In the genomic region with DNA sequence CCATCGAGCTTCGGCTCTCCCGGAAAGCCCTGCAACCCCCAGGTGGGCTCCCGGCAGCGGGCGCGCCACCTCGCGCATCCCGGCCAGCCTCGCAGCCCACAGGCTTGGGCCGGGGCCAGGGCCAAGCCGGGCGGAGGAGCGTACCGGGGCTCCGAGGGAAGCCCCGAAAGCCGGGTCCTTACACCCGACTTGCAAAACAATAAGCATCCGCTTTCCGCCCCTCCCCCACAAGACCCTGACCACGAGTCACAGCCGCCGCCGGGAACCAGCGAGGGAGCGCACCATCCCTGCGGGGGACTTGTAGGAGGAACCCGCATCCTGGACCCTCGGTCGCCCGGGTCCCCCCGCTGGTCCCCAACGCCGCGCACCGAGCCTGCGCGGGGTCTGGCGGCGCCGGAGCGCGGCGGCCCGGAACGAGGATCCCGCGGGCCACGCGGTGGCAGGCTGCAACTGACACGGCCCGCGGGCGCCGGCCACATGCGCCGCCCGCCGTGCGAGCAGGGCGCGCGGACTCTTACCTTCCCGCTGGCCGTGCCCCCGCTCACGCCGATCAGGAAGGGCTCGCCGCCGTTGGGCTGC, we compare ENCODE assay signal across 7 mouse cellular contexts. TPM values are rescaled to one million over a fixed set of nuclear protein-coding genes. Genes with fewer than 3 reads are reported as not detected.
DNase-seq lines count a peak whose midpoint lies in the region; ATAC-seq and TF ChIP-seq lines count a peak whose summit lies in the region.

No protein-coding gene starts in this region.

- no peaks in the 10 kb centered on the region for H3K36me3 ChIP-seq in ES-Bruce4 (ENCODE audit: control insufficient read depth, insufficient read depth, low read length, poor library complexity, severe bottlenecking)
- H3K36me3 ChIP-seq in embryonic facial prominence, embryonic 13.5 days, result no peaks in the 10 kb centered on the region; the same call in 1 of the 2 replicates

- H3K9ac ChIP-seq in ES-Bruce4 (ENCODE audit: low read depth, poor library complexity, severe bottlenecking), result peak overlapping the region; percentile 99
- H3K9ac ChIP-seq in embryonic facial prominence, embryonic 13.5 days, result peak overlapping the region; percentile 87

- peak overlapping the region; percentile 68 for H3K27ac ChIP-seq in ES-Bruce4 (ENCODE audit: insufficient read depth, low read length)
- peak overlapping the region; percentile 93 for H3K27ac ChIP-seq in embryonic facial prominence, embryonic 13.5 days

- DNase-seq in adrenal gland, postnatal 14 days, result peak; percentile 79
- peak; percentile 33 for DNase-seq in heart, postnatal 25 days (ENCODE audit: low spot score)
- peak; percentile 51 to 61 for DNase-seq in left cerebral cortex, postnatal 25 days (ENCODE audit: low spot score in 2 of 2)
- peak; percentile 32 for DNase-seq in right cerebral cortex, postnatal 36 days (ENCODE audit: low spot score in 2 of 2)

- H3K9me3 ChIP-seq in ES-Bruce4 (replicated peaks; ENCODE audit: control insufficient read depth, insufficient read depth, low read length, poor library complexity, severe bottlenecking), result no peaks in the 10 kb centered on the region
- no peaks in the 10 kb centered on the region for H3K9me3 ChIP-seq in embryonic facial prominence, embryonic 13.5 days

- peak overlapping the region; percentile 88 for H3K4me3 ChIP-seq in ES-Bruce4 (ENCODE audit: low read depth, low read length)
- H3K4me3 ChIP-seq in embryonic facial prominence, embryonic 13.5 days, result peak overlapping the region; percentile 86

- H3K4me2 ChIP-seq in embryonic facial prominence, embryonic 13.5 days, result peak overlapping the region; percentile 73

- no peak for TF ChIP-seq POLR2A in ES-Bruce4 (IDR thresholded peaks at IDR 0.05; ENCODE audit: insufficient read depth, low read length)

- H3K4me1 ChIP-seq in ES-Bruce4 (ENCODE audit: control insufficient read depth, insufficient read depth, low read length), result peaks cover 12% of the 10 kb centered on the region
- peaks cover 28% of the 10 kb centered on the region for H3K4me1 ChIP-seq in embryonic facial prominence, embryonic 13.5 days

- peak; percentile 45 for ATAC-seq in embryonic facial prominence, embryonic 13.5 days (ENCODE audit: insufficient number of reproducible peaks, insufficient read depth, low FRiP score, low TSS enrichment, low read depth)
- peak; percentile 10 for ATAC-seq in megakaryocyte progenitor cell, adult 5-6 weeks (replicated peaks; ENCODE audit: poor library complexity)

- no peak for TF ChIP-seq CTCF in ES-Bruce4 (IDR thresholded peaks at IDR 0.05; ENCODE audit: low read depth, low read length)

- intact Hi-C loops in heart, postnatal 25 days (cut with DNase I), result loop anchor here (5.0 kb wide), 1 partner anchor 42 kb away; no protein-coding TSS in a partner anchor
- intact Hi-C loops in left cerebral cortex, postnatal 25 days (cut with DNase I), result loop anchor here (1.0 kb wide), 1 partner anchor 25 kb away; no protein-coding TSS in a partner anchor

- H3K27me3 ChIP-seq in ES-Bruce4 (ENCODE audit: control insufficient read depth, insufficient read depth, low read length, poor library complexity, severe bottlenecking), result no peaks in the 10 kb centered on the region
- H3K27me3 ChIP-seq in embryonic facial prominence, embryonic 13.5 days, result peaks cover 9% of the 10 kb centered on the region

- TF ChIP-seq EP300 in ES-Bruce4 (IDR thresholded peaks at IDR 0.05; ENCODE audit: insufficient read depth, low read depth, low read length), result no peak

- under 1% methylated on average over 68 of the region's 73 CpGs for WGBS in embryonic facial prominence, embryonic 13.5 days

RNA-seq across cellular contexts. Expression of a gene that starts 0.8 kb away (rescaled TPM):
- 255 and 287 TPM in 2 replicates for polyA plus RNA-seq in ES-Bruce4 (2011; ENCODE audit: insufficient read depth, insufficient read length, low read depth, missing spikeins)
- 65.8 and 74.6 TPM in 2 replicates for total RNA-seq in adrenal gland, postnatal 14 days (2021)
- polyA plus RNA-seq in embryonic facial prominence, embryonic 13.5 days (2015; fragmentation: Nextera tagmentation; extraction: Ambion mirVana), result 80.7 and 87.8 TPM in 2 replicates
- total RNA-seq in heart, postnatal 25 days (2021), result 10 to 100 TPM; 54.7 to 59.7 TPM
- total RNA-seq in left cerebral cortex, postnatal 25 days (2021), result 10 to 100 TPM; 44.6 to 46.9 TPM
- 228 and 234 TPM in 2 replicates for total RNA-seq in megakaryocyte progenitor cell, adult 5-6 weeks (2015)
- 234 and 288 TPM in 2 replicates for total RNA-seq in megakaryocyte progenitor cell, adult 5-6 weeks (2017)

RNA-seq across cellular contexts. Expression of a gene that starts 23.8 kb away (rescaled TPM):
- 43.7 and 46.1 TPM in 2 replicates for polyA plus RNA-seq in ES-Bruce4 (2011; ENCODE audit: insufficient read depth, insufficient read length, low read depth, missing spikeins)
- total RNA-seq in adrenal gland, postnatal 14 days (2021), result 109 and 120 TPM in 2 replicates
- 81.2 and 82.1 TPM in 2 replicates for polyA plus RNA-seq in embryonic facial prominence, embryonic 13.5 days (2015; fragmentation: Nextera tagmentation; extraction: Ambion mirVana)
- 10 to 100 TPM; 87.3 to 94.7 TPM for total RNA-seq in heart, postnatal 25 days (2021)
- 10 to 100 TPM; 48.7 to 51.7 TPM for total RNA-seq in left cerebral cortex, postnatal 25 days (2021)
- total RNA-seq in megakaryocyte progenitor cell, adult 5-6 weeks (2015), result 168 and 183 TPM in 2 replicates
- total RNA-seq in megakaryocyte progenitor cell, adult 5-6 weeks (2017), result 176 and 178 TPM in 2 replicates

Comparison
In these comparisons a context has a peak if more than half of its experiments do, and no peak if none do; other contexts are left out.
1. Peak in every context shown above with its lines: DNase-seq, ATAC-seq, H3K4me3 ChIP-seq and H3K27ac ChIP-seq.